Mouse (Mus musculus) heart, adult 2 months (tissue): ENCODE results near the gene H2afy2. TPM values are rescaled to one million over a fixed set of nuclear protein-coding genes. Genes with fewer than 3 reads are reported as not detected.

Experiments used
- DNase-seq, 2 experiments: peaks; one replicate each; pipeline ENCODE4 v3.0.0; 2021
- H3K27ac ChIP-seq: fragments of 200-600 bp; 2 replicates; pipeline ENCODE4 v1.8.1; 2022
- H3K27me3 ChIP-seq: fragments of 200-500 bp; 2 replicates; pipeline ENCODE4 v1.6.1; 2012; ENCODE audit warnings: mild to moderate bottlenecking, low read length, inconsistent platforms, mixed read lengths; ENCODE audit not compliant: control insufficient read depth, insufficient read depth
- H3K36me3 ChIP-seq: fragments of 200-500 bp; 2 replicates; pipeline ENCODE4 v1.6.1; 2012; ENCODE audit warnings: low read length, inconsistent platforms; ENCODE audit not compliant: control insufficient read depth, insufficient read depth
- H3K4me1 ChIP-seq: fragments of 200-500 bp; 2 replicates; pipeline ENCODE4 v1.6.1; 2011; ENCODE audit warnings: low read length; ENCODE audit not compliant: control insufficient read depth, insufficient read depth
- H3K4me3 ChIP-seq: fragments of 200-600 bp; 2 replicates; pipeline ENCODE4 v1.8.1; 2022
- H3K79me2 ChIP-seq: fragments of 200-500 bp; replicated peaks from 2 replicates; pipeline ENCODE4 v1.6.1; 2012; ENCODE audit warnings: mild to moderate bottlenecking, inconsistent platforms, low read length, moderate library complexity, mixed read lengths; ENCODE audit not compliant: control insufficient read depth, insufficient read depth
- H3K9ac ChIP-seq: fragments of 200-500 bp; 2 replicates; pipeline ENCODE4 v1.6.1; 2012; ENCODE audit warnings: low read depth, mild to moderate bottlenecking, control low read depth, inconsistent platforms, low read length, mixed read lengths
- CTCF ChIP-seq: fragments of 200-600 bp; IDR thresholded peaks from 2 replicates; pipeline ENCODE4 v1.8.1; 2022; ENCODE audit warnings: antibody characterized with exemption, mild to moderate bottlenecking, moderate library complexity
- EP300 ChIP-seq: fragments of 200-500 bp; IDR thresholded peaks from 2 replicates; pipeline ENCODE4 v1.6.1; 2011; ENCODE audit warnings: low read depth, low read length, control low read depth; ENCODE audit not compliant: insufficient read depth
- POLR2A ChIP-seq: fragments of 200-500 bp; IDR thresholded peaks from 2 replicates; pipeline ENCODE4 v1.6.1; 2011; ENCODE audit warnings: mild to moderate bottlenecking, low read depth, low read length, control low read depth; ENCODE audit not compliant: insufficient read depth
- WGBS: fragments of 180-500 bp; shearing (Covaris S2); methylation state at CpG from one replicate; pipeline ENCODE4 v1.1.7; 2018; 5-methylcytosine and 5-hydroxymethylcytosine counted together
- intact Hi-C: fragments of 180-260 bp; cut with DNase I; formaldehyde crosslinking; loops from one replicate; pipeline ENCODE4 v1.15.1; 2025
- polyA plus RNA-seq: library from polyadenylated mRNA; depleted of rRNA; stranded (reverse); fragments of >200 nt; gene quantifications from 2 replicates; pipeline ENCODE4 v1.2.3, GENCODE M21; 2012
- total RNA-seq, 2 experiments: library from RNA; stranded (reverse); gene quantifications; 2 replicates each; pipeline ENCODE4 v1.2.3; 2021

Gene H2afy2
- total and polyA plus RNA-seq, 3 experiments, result 3.4 to 4.7 (median 4.2) TPM

DNA sequence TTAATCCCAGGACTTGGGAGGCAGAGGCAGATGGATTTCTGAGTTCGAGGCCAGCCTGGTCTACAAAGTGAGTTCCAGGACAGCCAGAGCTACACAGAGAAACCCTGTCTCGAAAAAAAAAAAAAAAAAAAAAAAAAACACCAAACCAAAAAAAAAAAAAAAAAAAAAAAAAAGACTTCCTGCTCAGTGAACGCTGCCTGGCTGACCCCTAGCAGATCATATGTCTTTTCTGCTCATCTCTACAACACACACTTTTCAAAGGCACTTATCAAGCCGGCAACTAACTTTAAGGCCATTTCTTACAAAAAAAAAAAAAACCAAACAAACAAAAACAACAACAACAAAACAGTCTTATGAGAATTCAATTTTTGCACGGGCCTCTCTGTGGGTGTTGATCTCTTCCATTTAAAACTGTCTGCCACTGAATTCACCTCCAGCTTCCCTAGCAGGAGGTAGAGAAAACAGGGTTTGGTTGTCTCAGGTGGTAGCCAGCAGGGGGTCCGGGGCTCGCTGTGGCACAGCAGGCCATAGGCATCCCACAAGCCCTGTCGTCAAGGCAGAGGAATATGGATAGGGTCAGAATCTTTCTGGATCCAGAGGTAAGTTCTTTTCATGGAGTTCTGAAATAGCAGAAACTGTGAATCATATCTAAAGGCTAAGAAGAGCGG is 2.4 kb downstream of the H2afy2 start:
- H3K9ac ChIP-seq, result no peak overlapping the region

DNA sequence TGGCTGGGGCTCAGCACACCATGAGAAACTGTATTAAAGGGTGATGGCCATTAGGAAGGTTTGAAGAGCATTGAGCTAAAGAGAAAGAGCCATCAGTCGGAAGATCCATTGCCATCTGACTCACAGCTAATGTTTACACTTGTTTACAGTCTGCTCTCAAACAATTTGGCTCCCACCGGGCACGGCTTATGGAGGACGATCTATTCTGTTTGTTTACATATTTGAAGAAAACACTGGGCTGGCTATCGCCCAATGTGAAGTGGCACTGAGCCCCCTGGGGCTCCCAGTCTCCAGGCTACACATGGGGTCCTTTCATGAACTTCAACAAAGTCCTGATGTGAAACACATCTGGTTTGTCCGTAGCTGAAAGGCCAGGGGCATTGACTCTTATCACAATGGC is 17.1 kb downstream of the H2afy2 start:
- Histone ChIP-seq H3K27ac (no peak overlapping the region), H3K36me3 (no peaks in the 10 kb centered on the region), H3K79me2 (no peaks in the 10 kb centered on the region), H3K4me1 (no peaks in the 10 kb centered on the region), H3K27me3 (no peaks in the 10 kb centered on the region), H3K4me3 (no peak overlapping the region), H3K9ac (no peak overlapping the region)
- intact Hi-C loops, result no loop called here
- TF ChIP-seq POLR2A, result no peak
- no peak for TF ChIP-seq CTCF
- no peak for TF ChIP-seq EP300
- no peak for DNase-seq
- 63% methylated on average over 6 of the region's 6 CpGs for WGBS

More for the DNA sequence above, 2.4 kb downstream of the H2afy2 start:
- TF ChIP-seq POLR2A, result no peak
- TF ChIP-seq CTCF, result no peak
- TF ChIP-seq EP300, result no peak
- no peak for DNase-seq
- Histone ChIP-seq H3K4me1 (no peaks in the 10 kb centered on the region; the same call in 1 of the 2 replicates), H3K36me3 (no peaks in the 10 kb centered on the region), H3K79me2 (no peaks in the 10 kb centered on the region), H3K4me3 (no peak overlapping the region), H3K27ac (no peak overlapping the region), H3K27me3 (no peaks in the 10 kb centered on the region)
- 74% methylated on average over 8 of the region's 9 CpGs for WGBS
- intact Hi-C loops, result no loop called here

- no peak for DNase-seq
- Histone ChIP-seq H3K36me3 (no peaks in the 10 kb centered on the region), H3K27ac (no peak overlapping the region), H3K4me1 (no peaks in the 10 kb centered on the region), H3K27me3 (no peaks in the 10 kb centered on the region), H3K9ac (no peak overlapping the region), H3K4me3 (no peak overlapping the region), H3K79me2 (no peaks in the 10 kb centered on the region)
- TF ChIP-seq CTCF, result no peak
- no peak for TF ChIP-seq EP300
- no peak for TF ChIP-seq POLR2A
- 87% methylated on average over 5 of the region's 5 CpGs for WGBS
- intact Hi-C loops, result no loop called here
These were observed 18.4 kb downstream of the H2afy2 start for GRCm38 (mm10) chr10:61765558-61765957.

- intact Hi-C loops, result no loop called here
These were observed 19.3 kb downstream of the H2afy2 start for GRCm38 (mm10) chr10:61764689-61765088.

DNA sequence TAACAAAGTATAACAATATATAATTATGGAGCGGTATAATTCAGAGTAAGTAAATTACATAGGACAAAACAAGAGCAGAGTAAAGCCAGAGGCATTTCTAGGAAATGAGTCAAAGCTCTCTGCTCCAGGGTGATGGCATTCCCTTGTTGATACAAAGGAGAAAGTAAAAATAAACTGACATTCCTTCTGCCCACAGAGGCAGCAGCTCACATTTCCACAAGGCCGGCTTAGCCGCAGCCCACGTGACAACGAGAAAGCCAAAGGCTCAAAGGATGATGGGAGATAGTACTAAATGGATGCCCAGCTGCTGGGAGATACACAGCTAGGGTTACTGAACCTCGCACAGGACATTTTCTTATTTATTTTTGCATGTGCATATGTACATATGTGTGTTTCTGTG is 24.1 kb downstream of the H2afy2 start:
- H3K4me3 ChIP-seq, result no peak overlapping the region
- no peaks in the 10 kb centered on the region for H3K36me3 ChIP-seq
- no peaks in the 10 kb centered on the region for H3K27me3 ChIP-seq
- intact Hi-C loops, result no loop called here
- peaks cover 3% of the 10 kb centered on the region; the same call in 1 of the 2 replicates for H3K4me1 ChIP-seq
- peak in 1 of 2 experiments; percentile 48 for DNase-seq
- no peak overlapping the region for H3K9ac ChIP-seq
- TF ChIP-seq EP300 (peak; percentile 73), POLR2A (no peak), CTCF (no peak)
- WGBS, result 16% methylated on average over 6 of the region's 6 CpGs
- H3K79me2 ChIP-seq, result no peaks in the 10 kb centered on the region
- H3K27ac ChIP-seq, result peak overlapping the region; percentile 78

More at GRCm38 (mm10) chr10:61764689-61765088, 19.3 kb downstream of the H2afy2 start:
- no peaks in the 10 kb centered on the region for H3K27me3 ChIP-seq
- TF ChIP-seq EP300, result 0 out of 2 replicates have a peak, but pooled peaks have one; percentile 7
- peak; percentile 27 for TF ChIP-seq CTCF
- 0 out of 2 replicates have a peak, but pooled peaks have one; percentile 31 for TF ChIP-seq POLR2A
- H3K4me3 ChIP-seq, result no peak overlapping the region
- DNase-seq, result peak in 1 of 2 experiments; percentile 10
- H3K27ac ChIP-seq, result no peak overlapping the region; the same call in 1 of the 2 replicates
- no peaks in the 10 kb centered on the region for H3K79me2 ChIP-seq
- H3K36me3 ChIP-seq, result no peaks in the 10 kb centered on the region
- H3K9ac ChIP-seq, result 0 out of 2 replicates have a peak overlapping the region, but pooled peaks have one; percentile 30
- no peaks in the 10 kb centered on the region for H3K4me1 ChIP-seq
- 5% methylated on average over 8 of the region's 8 CpGs for WGBS

GRCm38 (mm10) chr10:61758904-61759303 is 25.0 kb downstream of the H2afy2 start:
- 95% methylated on average over 2 of the region's 2 CpGs for WGBS
- intact Hi-C loops, result no loop called here

More at GRCm38 (mm10) chr10:61758904-61759303, 25.0 kb downstream of the H2afy2 start:
- Histone ChIP-seq H3K9ac (no peak overlapping the region), H3K79me2 (no peaks in the 10 kb centered on the region), H3K27ac (peak overlapping the region; percentile 78), H3K4me1 (peaks cover 3% of the 10 kb centered on the region; the same call in 1 of the 2 replicates), H3K4me3 (no peak overlapping the region), H3K27me3 (no peaks in the 10 kb centered on the region), H3K36me3 (no peaks in the 10 kb centered on the region)
- TF ChIP-seq POLR2A (no peak), EP300 (no peak), CTCF (no peak)
- DNase-seq, result no peak
